Mouse (Mus musculus) cerebellum, adult 2 months (tissue): ENCODE measurements around the gene Cwc27.

Experiments used
- CTCF ChIP-seq: fragments of 200-500 bp; IDR thresholded peaks from 2 replicates; pipeline ENCODE4 v1.5.1; 2011; ENCODE audit warnings: low read depth, mild to moderate bottlenecking, control low read depth, low read length, moderate library complexity, borderline replicate concordance; ENCODE audit not compliant: insufficient read depth
- POLR2A ChIP-seq: fragments of 200-500 bp; IDR thresholded peaks from 2 replicates; pipeline ENCODE4 v1.6.1; 2011; ENCODE audit warnings: low read length, control low read depth, borderline replicate concordance; ENCODE audit not compliant: insufficient read depth

DNA sequence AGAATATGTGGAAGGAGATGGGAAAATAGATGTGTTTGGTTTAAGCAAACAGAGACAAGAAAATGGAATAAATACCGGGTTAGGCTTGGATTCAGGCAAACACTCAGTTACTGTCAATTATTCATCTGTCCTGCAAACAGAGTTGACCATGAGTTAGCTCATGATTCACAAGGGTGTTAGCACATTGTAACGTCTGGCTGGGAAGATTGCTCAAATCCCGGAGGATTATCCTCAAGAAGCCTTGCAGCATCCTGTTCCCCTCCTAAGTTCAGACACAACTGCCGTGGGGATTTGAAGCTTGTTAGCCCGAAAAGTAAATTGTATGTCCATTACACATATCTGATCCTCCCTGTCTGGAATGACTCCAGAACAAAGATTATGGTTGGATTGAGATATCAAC is 228.6 kb downstream of the Cwc27 start:
- no peak for TF ChIP-seq CTCF
- no peak for TF ChIP-seq POLR2A
